Mouse (Mus musculus): Measurements from ENCODE around the gene Rnase13.

Gene Rnase13

DNA sequence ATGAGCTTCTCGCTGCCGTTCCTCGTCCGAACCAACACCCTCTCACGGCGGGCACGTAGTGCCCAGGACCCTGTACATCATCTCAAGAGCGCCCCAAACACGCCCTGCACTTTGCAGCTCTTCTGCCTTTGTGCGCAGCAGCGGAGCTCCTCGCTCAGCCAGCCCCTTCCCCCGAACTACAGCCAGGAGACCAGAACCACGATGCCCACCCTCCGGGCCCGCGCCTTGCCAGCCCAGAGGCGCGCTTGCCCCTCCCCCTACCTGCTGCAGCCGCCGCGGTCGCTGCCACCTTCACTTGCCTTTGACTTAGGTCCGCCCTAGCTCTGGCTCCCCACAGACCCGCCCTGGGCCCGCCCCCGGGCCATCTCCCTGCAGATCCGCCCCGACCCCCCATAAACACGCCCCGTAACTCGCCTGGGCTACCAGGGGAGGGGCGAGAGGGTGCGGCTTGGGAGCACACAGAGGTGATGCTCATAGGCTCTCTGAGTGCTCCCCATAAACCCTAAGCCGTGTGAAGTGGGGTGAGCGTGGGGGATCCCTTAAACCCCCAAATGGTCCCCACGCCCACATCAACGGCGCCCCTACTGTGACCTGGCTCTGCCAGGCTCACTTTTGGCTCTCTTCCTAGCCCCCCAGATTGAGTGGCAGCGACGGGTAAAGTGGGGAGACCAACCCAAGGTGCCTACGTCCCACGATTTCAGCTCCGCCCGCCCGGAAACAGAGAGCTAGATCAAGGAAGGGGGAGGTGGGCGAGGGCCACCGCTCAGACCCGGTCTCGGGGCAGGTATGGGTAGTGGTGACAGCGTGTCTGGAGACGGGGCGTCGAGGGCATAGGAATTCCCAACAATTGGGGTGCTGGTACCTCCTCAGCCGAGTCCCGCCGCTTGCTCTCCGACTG lies 9.3 kb downstream of the Rnase13 start:
- DNase-seq (ENCODE audit: low spot score in 2 of 2) = peak; percentile 83 to 84

DNA sequence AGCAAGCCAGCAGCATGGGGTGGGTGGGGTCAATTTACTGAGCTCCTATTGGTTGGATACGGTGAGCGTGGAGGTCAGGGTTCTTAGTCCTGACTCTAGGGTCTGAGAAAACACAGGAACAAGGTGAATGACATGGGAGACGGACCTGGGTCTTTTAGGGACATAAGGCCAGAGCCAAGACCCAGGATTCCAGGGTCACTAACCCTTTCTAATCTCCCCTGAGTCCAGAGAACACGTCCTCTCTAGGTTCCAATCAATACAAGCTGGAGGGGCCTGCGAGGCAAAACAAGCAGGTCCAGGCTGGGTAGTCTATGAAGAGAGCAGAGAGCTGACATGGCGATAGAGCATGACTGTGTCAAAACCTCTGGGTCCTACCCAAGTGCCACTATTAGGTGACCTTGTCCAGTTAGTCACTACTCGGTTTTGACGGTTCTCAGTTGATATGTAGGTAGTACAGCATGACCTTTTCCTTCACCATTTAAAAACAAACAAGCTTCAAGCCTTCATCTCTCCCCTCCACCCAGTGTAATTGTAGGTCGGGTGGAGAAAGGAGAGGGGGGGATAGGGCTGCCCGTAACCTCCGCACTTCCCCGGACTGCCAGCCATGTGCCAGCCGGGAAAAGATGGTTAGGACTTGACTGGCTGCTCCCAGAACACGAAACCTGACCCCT lies 10.0 kb downstream of the Rnase13 start:
- DNase-seq (ENCODE audit: low spot score in 2 of 2) = no peak

DNA sequence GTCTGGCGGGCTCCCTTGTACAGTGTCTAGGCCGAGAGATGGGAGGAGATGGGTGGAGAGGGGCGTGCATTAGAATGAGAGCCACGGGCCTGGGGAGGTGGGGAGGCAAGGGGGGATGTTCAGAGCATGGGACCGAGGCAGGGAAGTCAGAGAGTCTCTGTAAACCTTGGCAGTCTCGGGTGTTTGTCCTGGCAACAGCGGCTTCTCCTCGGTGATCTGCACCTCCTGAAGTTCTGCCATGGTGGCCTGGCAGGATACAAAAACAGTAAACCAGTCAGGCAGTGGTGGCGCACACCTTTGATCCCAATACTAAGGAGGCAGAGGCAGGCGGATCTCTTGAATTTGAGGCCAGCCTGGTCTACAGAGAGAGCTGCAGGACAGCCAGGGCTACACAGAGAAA lies 11.3 kb downstream of the Rnase13 start:
- DNase-seq (ENCODE audit: low spot score in 2 of 2) = no peak

DNA sequence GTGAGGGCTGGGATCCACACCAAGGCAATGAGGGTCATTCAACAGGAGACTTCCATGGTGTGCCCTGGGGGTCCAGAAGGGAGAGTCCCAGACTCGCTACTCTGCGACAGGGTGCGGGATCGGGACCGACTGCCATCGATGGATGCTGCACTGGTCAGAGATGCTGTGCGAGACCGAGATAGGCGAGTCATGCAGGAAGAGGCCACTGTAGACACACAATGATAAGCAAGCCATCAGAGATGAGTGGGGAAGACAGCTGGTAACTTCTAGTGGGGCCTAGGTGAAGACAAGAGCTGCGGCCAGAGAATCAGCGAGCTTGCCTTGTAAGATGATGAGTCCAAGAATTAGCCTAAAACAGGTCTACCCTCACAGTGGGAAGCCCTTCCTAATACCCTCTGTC lies 16.5 kb downstream of the Rnase13 start:
- no peak for DNase-seq (ENCODE audit: low spot score in 2 of 2)

DNA sequence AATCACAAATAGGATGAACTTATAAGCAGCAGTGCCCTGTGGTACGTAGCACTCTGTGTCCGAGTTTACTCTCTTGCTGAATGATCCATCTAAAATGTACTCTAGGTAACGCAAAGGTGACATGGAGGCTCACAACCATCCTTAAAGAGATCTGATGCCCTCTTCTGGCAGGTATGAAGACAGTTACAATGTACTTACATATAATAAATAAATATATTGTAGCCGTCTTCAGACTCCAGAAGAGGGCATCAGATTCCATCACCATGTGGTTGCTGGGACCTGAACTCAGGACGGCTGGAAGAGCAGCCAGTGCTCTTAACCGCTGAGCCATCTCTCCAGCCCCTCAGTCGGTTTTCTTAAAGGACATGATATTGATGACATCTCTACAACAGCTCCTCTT lies 17.9 kb downstream of the Rnase13 start:
- DNase-seq (ENCODE audit: low spot score in 2 of 2) = no peak

DNA sequence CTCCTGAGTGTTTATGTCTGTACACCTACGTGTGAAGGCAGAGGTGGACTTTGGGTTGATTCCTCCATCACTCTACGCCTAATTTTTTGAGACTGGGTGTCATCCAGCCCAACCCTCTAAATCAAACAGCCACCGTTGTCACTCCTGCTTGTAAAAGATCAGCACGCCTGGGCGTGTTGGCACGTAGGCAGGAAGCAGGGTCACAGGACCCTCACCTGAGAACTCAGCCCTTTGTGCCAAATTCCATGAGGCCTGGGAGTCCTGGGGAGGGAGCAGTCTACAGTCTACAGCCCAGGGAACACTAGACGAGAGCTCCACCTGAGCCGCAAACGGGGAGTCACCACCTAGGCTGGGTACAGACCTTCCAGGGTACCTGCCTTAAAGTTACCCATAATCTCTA lies 18.8 kb downstream of the Rnase13 start:
- no peak for DNase-seq (ENCODE audit: low spot score in 2 of 2)

DNA sequence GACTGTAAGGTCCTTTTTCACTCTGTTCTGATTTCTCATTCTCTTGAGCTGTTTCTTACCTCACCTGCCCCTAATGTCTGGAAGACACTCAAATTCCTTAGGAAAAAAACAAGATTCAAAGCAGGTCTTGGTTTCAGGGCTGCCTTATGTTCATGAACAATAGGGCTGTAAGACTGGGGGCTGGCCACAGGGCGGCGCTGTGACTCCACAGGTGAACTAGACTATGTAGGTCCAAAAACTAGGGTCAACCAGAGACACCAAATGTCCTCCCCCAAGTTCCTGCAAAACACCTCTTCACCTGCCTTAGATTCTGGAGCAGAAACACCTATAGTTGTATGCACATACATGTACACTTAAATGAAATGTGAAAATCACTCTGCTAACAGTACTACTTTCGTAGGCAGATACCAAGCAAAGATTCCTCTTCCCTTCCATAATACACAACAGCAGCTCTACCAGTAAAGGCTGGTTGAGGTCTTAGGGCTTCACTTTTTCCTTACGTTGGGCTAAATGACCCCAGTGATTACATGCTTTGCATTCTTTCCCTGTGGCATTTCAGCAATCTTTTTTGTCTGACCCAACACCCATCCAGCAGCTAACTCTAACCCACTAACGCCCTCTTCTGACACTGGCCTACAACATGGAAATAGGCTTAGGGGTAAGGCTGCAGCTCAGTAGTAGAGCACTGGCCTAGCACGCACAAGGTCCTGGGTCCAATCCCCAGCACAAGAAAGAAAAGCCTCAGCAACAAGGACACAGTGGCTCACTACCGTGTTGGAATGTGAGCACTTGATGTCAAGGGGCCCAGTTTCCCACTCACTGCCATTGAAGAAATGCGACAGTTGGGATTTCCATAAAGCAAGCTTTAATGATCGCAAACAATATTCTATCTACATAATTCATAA lies 19.5 kb downstream of the Rnase13 start:
- DNase-seq (ENCODE audit: low spot score in 2 of 2) = peak; percentile 59 to 86

DNA sequence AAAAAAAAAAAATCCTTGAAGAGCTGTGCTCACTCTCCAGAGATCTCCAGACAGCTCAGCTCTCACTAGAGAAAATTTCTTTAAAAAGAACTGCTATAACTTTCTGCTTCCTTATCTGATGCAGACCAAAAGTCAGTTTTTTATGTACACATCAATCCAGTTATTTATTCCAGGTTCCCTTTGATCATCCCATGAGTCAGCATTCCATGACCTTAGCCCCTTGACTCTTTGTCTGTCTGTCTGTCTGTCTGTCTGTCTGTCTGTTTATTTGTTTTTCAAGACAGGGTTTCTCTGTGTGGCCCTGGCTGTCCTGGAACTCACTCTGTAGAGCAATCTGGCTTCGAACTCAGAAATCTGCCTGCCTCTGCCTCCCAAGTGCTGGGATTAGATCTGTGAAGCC lies 23.2 kb downstream of the Rnase13 start:
- no peak for DNase-seq (ENCODE audit: low spot score in 2 of 2)

DNA sequence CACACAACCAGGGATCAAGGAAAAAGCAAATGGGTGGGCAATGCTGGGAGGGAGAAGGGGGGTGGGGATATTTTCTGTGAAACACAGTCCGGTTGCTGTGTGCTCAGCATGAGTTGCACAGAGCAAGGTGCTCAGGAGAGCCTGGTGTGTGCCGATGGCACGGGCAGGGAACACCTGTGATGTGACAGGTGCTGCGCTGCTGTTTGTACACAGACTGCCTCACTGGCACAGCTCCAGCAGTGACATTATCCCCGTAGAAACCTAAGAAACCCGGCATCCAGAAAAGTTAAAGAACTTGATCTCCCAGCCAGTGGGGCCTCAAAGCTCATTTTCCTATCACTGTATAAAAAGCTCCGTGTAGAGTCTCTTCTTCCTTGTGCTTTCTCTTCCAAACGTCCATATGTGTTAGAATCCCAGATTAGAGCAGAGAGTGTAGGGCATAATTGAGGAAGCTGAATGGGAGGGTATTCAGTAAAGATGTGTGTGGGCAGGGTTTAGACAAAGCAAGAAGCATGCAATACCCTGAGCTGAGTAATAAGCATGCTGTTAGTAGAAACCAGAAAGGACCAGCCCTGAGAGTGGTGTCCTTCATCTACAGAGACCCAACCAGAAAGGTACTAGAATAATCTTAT lies 25.9 kb downstream of the Rnase13 start:
- DNase-seq (ENCODE audit: low spot score in 2 of 2) = no peak

DNA sequence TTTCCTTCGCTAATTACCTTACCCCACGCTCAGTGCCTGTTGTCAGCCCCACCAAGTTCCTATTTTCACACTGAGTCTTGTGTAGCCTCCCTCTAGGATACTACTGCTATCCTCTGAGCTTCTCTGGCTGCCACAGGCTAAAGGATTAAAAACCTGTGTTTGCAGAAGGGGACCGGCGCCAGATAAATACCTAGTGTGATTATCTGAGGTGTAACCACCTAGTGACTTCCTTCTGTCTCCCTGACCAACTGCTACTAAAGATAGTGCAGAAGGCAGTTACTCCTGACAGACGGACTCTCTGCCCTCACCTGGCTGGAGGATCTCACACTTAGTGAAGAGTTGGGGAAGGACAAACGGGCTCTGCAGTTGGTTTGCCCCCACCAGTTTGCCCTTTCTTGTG lies 26.6 kb downstream of the Rnase13 start:
- no peak for DNase-seq (ENCODE audit: low spot score in 2 of 2)

DNA sequence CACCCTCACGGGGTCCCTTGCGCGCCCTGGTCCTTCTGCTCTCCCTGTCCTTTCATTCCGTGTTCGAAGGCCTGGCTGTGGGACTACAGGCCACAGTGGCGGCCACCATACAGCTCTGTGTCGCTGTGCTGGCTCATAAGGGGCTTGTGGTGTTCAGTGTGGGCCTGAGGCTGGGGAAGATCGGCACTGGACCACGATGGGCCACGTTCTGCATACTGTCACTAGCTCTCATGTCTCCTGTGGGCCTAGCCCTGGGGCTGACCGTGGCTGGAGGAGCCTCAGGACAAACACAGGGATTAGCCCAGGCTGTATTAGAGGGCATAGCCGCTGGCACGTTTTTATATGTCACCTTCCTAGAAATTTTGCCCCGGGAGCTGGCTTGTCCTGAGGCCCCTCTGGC lies 27.5 kb downstream of the Rnase13 start:
- no peak for DNase-seq (ENCODE audit: low spot score in 2 of 2)

DNA sequence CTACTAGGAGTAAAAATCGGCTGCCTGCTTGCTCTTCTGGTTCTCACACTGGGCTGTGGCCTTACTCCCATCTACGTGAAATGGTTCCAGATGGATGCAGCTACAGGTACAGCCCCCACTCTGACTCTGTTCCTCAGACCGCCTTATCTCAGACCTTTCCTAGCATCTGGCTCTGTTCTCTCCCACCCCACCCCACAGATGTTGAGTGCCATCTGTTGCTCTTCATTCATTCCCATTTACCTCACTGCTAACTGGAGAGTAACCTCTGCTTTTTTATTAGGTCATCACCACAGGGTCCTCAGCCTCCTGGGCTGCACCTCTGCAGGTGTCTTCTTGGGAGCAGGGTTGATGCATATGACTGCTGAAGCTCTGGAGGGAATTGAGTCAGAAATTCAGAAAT lies 28.8 kb downstream of the Rnase13 start:
- DNase-seq (ENCODE audit: low spot score in 2 of 2) = no peak

DNA sequence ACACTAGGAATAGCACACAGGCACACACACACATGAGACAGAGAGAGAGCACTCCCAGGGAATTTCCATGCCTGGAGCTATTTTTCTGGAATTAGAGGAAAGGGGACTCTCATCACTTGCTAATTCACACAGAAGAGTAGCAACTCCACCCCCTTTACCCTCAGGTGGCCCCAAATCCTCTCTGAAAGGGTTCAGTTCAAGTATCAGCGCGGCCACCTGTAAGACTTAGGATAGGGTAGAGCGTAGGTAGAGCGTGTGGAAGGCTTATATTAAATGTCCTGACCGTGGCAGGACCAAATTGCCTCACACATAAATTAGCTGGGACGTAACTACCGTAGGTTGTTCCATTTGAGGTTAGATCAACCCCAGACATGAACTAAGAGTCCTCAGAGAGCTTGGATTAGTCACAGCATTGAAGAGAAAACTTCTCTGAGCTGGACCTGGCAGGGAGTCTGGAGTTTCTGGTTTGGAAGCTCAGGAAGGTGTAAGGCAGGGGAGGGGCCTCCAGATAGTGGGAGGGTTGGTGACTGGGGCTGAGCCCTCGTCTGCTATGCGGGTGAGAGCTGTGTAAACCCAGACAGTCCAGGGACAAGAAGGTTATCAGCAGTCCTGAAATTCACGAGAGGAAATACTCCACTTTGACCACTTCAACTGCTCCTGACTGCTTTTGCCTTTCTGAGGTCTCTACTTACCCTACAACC lies 29.3 kb downstream of the Rnase13 start:
- DNase-seq (ENCODE audit: low spot score in 2 of 2) = no peak

DNA sequence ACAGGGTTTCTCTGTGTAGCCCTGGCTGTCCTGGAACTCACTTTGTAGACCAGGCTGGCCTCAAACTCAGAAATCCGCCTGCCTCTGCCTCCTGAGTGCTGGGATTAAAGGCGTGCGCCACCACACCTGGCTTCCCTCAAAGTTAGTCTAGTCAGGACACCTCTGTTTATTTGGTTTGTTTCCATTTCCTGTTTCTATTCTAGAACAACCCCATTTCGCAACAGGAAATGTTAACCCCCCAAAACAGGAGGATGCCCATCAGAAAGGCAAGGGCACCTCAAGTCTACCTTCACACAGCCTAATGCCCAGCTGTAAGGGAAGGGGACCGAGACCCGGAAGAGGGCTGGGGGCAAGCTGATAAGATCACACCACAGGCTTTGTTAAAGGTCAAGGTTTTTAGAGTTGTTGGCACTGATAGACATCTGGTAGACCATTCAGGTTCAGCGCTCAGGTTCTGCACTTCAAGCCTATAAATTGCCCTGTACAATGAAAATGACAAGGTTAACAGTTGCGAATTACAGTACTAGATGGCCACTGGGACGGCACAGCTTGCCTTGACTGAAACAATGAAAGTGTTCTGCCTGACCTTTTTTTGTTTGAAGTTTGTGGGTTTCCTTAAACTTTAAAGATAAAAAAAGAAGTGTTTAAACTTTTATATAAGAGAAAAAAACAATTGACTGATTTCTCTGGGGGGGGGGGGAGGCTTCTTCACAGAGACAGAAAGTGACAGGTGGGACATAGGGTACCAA lies 30.2 kb downstream of the Rnase13 start, which contains the start of gene Slc39a2:
Gene Slc39a2 (plus strand): TSS at position 699 of the 749 bp plus-strand sequence.
- no peak for DNase-seq (ENCODE audit: low spot score in 2 of 2)

DNA sequence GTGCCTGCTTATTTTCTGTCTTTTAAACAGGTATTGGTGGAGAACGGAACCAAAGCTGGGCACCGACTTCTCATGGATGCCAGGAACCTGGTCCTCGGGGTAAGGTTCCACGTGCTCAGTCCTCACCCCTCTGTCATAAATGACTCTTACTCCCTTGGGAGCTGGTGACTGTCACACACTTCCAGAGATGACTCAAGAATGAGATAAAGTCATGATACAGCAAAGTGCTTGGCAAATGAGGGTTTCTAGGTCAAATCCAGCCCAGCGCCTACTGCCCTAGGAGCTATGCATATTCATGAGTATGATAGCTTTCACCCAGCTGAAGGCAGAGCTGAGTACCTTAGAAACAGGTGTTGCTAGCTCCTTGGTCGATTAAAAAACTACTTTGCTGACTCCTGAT lies 32.7 kb downstream of the Rnase13 start:
- no peak for DNase-seq (ENCODE audit: low spot score in 2 of 2)

DNA sequence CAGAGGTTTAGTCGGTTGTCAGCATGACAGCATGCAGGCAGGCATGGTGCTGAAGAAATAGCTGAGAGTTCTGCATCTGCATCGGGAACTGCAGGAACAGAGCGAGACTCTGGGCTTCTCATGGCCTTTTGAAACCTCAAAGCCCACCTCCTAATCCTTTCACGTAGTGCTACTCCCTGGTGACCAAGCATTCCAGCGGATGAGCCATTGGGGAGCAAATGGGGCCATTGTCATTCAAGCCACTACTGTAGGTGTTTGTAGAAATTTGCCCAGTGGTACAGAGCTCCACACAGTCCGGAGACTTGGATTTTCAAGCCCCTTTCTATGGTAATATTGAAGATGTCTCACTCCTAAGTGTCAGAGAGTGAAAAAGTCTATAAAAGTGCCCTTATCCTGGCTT lies 36.5 kb downstream of the Rnase13 start:
- DNase-seq (ENCODE audit: low spot score in 2 of 2) = no peak

DNA sequence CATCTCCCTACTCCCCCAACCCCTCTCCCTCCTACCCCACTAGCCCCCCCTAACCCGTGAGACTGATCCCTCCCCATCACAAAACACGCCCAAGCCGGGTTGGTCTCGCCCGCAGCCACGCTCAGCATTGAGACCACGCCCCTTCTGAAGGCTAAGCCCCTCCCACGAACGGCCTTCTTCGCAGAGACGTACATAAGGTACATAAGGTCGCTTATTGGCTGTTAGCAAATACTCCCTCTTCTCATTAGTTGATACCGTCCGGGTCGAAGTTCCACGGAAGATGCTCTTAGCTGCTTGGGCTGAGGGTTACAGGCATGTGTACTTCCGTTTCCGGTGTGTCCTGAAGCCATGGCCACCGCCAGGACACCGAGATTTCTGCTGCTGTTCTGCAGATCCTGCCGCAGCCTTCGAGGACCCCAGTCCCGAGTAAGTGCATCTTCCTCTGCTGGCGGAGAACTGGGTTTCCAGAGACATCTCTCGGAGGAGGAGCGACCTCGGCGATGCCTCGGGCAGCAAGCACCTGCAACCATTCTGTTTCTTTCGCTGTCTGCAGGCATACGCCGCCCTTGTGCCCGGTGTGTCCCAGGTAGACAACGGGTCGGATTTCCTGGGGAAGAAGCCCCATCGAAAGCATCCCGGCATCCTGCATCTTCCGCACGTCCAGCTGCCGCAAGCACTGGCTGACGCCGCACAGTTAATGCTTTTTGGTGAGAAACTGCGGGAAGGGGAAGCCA lies 37.8 kb downstream of the Rnase13 start, which contains the start of gene Mettl17:
Gene Mettl17 (plus strand): TSS at position 245 of the 734 bp plus-strand sequence.
- peak; percentile 96 to 97 for DNase-seq (ENCODE audit: low spot score in 2 of 2)

DNA sequence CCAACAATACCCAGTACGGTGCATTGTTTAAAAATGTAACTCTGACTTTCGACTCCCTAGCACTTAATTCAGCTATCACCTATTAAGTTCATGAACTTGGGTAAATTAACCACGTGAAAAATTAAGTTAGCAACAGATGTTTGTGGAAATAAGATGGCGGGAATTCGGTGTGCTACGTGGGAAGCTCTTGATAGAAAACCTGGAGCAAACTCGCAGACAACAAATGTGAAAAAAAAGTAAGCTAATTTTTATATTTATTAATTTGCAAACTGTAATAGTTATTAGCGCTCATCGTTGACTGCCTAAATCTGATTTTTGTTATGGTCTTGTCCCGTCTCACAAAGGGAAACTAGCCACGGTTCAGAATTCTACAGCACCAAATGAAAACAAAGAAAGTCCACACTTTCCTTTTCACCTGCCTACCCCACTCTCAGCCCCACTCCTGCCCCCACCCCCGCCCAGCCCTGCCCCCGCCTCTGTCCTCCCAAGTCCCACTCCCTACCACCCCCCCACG lies 38.5 kb downstream of the Rnase13 start:
- no peak for DNase-seq (ENCODE audit: low spot score in 2 of 2)

DNA sequence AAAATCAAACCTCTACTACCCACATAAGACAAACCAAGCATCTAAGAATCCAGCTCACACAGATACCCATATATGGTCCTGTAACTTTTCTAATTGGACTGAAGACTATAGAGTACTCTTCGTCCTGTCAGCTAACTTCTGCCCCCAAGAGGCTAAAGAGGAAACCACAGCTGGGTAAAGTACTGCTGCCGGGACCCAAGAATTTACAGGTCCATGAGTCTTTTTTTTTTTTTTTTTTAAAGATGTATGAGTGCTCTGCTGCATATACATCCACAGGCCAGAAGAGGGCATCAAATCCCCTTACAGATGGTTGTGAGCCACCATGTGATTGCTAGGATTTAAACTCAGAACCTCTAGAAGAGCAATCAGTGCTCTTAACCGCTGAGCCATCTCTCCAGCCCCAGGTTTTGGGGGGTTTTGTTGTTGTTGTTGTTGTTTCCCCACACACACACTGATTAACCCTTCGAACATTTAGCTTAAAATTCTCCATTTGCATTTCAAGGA lies 39.0 kb downstream of the Rnase13 start:
- peak; percentile 76 to 83 for DNase-seq (ENCODE audit: low spot score in 2 of 2)

Data from right cerebral cortex, postnatal 10 days (tissue).